Mouse (Mus musculus) gastrocnemius, postnatal 25 days (tissue): ENCODE measurements around the gene Mitd1. TPM values are rescaled to one million over a fixed set of nuclear protein-coding genes. Genes with fewer than 3 reads are reported as not detected.

ENCODE experiments used
- DNase-seq: peaks from one replicate; pipeline ENCODE4 v3.0.0; 2022
- total RNA-seq, 2 experiments: library from RNA; stranded (reverse); gene quantifications; 1 replicate in 1 of 2; 2 replicates in 1 of 2; pipeline ENCODE4 v1.2.3; 2021

Mitd1 gene
- total RNA-seq, 2 experiments from 2014 or later: 2.5 to 3.0 TPM

DNA sequence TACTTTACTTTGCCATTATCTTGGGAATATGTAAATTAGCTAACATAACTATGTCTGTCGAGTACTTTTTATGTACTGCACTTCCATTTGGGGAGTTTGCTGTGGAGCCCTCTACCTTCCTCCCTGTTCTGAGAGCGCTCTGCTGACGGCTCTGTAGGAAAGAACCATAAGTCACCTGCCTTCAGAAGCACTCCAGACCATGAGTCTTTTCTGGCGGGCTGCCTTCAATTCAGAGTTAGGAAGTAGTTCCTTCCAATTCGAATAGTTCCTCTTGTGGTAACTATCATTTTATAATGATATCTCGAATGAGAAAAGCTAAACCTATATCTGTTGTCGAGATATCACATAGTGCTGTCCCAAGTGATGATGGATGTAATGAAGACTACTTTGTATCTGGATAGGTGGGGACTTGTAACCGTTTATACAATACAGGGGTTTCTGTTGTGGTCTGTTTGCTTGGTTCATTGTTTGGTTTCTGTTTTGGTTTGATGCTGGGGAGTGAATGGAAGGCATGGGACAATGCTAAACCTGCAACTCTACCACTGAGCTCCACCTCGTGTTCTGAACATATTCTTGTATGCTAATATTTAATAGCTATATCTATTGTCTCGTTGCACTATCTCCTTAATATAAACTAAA, 22.4 kb downstream of the Mitd1 start:
- no peak for DNase-seq

GRCm38 (mm10) chr1:37867056-37867455, 23.2 kb downstream of the Mitd1 start:
- no peak for DNase-seq

DNA sequence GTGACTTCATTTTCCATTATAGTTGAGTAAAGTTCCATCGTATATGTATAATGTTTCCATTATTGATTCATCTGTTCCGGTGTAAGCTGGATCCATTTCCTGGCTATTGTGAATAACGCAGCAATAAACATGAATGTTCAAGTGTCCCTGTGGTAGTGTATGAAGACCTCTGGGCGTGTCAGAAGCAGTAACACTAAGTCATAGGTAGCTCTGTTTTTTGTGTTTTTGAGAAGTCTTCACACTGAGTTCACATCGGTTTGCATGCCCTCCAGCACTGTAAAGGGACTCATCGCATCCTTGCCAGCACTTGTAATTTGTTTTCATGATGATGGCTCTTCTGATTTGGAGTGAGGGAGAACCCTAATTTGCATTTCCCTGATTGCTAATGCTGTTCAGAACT, 23.9 kb downstream of the Mitd1 start, which contains the start of gene Tsga10:
Tsga10 (minus strand) TSS at position 144 of the 400 bp plus-strand sequence.
- no peak for DNase-seq

DNA sequence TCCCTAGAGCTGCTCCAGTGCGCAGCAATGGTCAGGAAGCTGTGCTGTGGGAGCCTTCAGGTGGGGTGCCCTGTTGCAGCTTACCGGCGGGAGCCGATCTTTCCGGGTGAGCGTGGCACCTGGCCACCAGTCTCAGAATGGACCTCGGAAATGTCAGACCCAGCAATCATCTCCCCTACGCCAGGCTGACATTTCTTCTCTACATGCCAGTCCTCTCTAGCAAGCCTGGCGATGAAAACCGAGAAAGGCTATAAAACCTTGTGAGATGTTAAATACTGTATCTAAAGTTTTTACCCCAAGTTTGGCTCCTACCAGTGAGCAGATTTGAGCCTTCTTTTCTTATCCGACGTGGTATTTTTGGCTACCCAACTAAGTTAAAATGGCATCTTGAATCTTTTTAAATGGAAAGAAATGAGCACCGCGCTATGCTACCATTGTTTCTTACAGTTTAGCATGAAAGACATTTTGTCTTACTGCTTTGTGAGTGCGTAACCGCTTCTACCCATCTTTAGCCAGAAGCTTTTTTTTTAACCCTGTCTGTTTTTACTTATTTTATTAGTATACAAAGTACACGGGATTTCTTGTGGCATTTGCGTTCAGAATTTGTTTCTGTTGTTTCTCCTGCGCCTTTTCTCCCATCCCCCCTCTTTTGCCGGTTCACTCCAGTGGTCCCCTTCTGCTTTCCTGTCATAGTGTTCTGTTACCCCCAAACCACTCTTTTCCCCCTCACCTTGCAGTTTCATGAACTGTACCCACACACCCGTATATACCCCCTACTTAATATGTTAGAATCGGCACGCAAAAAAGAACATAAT, 24.6 kb downstream of the Mitd1 start:
- DNase-seq: no peak

DNA sequence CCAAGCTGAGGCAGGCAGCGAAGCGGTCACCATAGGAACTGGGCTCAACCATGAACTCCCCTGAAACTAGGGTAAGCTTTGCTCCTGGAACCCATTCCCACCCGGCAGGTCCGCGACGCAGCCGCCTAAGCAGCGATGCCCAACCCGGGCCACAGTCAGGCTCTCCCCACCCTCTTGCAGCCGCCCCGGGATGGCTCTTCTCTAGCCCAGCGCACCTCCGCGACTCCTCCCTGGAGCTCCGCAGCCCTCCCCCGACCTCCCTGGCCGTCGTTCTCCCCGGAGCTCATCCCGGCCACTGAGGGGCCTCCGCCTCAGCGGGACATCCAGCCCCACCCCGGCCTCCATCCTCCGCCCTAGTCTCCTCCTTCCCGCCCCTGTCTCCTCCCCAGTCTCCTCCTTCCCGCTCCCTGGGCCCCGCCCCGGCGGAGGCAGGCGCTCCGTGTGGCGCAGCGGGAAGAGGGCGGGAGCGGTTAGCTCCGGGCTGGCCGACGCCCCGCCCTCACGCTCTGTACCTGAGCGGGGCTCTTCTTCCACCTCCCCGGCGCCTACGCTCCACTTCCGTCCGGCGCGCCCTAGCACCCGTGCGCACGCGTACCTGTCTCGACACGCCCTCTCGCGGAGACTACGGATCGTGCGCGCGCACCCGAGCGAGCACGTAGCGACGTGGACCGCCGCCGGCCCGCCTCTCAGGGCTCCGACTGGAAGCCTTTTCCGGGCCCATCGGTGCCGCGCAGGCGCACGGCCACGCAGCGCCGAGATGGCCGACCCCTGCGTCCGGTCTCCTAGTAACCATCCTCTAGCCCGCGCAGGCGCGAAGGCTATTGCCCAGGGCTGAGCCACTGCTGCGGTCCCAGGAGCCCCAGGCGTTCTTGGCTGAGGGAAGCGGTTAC, 25.5 kb downstream of the Mitd1 start:
- DNase-seq: peak; percentile 100

DNA sequence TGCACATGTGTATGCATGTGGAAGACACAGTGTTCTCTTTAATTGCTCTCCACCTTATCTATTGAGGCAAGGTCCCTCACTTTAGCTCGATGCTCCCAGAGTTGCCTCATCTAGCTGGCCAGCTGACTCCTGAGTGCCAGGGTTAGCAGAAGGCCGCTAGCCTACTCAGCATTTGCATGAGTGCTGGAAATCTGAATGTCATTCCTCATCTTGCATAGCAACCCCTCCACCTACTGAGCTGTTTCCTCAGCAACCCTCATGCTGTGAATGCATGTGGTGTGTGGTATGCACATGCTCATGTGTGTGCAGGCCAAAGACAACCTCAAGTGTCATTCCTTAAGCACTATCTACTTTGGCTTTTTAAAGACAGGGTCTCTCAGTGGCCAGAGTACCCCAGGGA, 39.5 kb downstream of the Mitd1 start:
- no peak for DNase-seq

GRCm38 (mm10) chr1:37846878-37847277, 43.3 kb downstream of the Mitd1 start:
- DNase-seq: no peak

GRCm38 (mm10) chr1:37831681-37832080, 58.5 kb downstream of the Mitd1 start:
- no peak for DNase-seq

Other genes starting within 250 kb of the Mitd1 start
- under 1 TPM; 0.13 to 0.24 TPM for gene 2010300C02Rik, start 170.3 kb downstream of the Mitd1 start, total RNA-seq
- 1 to 10 TPM; 3.9 to 4.0 TPM for gene Tsga10, start 24.0 kb downstream of the Mitd1 start, total RNA-seq
- 1 to 10 TPM; 6.1 to 6.8 TPM for gene Lipt1, start 18.7 kb downstream of the Mitd1 start, total RNA-seq
- 100 to 1,000 TPM; 240 to 251 TPM for gene Mrpl30, start 66 bp upstream of the Mitd1 start, total RNA-seq
- not detected for gene Lyg2, start 26.1 kb upstream of the Mitd1 start, total RNA-seq
- not detected for gene Lyg1, start 67.3 kb upstream of the Mitd1 start, total RNA-seq
- 10 to 100 TPM; 33.1 to 35.8 TPM for gene Txndc9, start 107.5 kb upstream of the Mitd1 start, total RNA-seq
- gene Eif5b, start 107.6 kb upstream of the Mitd1 start, total RNA-seq: 10 to 100 TPM; 31.9 to 36.5 TPM
- 10 to 100 TPM; 16.3 to 16.6 TPM for gene Rev1, start 239.4 kb upstream of the Mitd1 start, total RNA-seq